Comparison of ENCODE assay signal across 10 mouse cellular contexts in the genomic region with DNA sequence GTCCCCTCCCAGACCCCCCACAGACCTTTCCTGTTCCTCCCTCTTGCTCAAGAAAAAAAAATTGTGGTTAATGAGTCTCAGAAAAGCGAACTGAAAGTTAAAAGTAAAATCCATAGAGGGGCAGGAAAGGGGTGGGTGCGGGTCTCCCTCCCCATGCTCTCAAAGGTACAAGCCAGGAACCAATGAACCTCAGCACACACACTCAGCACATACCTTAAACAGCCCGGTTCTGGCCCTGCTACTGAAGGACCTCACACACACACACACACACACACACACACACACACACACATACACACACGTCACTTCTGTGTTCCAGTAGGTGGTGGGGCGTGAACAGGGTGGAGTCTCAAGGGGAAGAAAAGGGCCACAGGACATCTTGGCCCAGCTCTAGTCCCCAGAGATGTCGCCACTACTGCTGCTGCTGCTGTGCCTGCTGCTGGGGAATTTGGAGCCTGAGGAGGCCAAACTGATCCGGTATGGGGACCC. TPM values are rescaled to one million over a fixed set of nuclear protein-coding genes. Genes with fewer than 3 reads are reported as not detected.
DNase-seq lines count a peak whose midpoint lies in the region; ATAC-seq lines count a peak whose summit lies in the region.
"Had no signal": no experiment of that assay in that cellular context is flagged by ENCODE, and none has a peak within 500 bp of the region (broad histone marks: within the 10 kb centered on the region; RNA-seq: fewer than 3 reads in every experiment).

A gene (plus strand): TSS at position 168 of the 489 bp plus-strand sequence.

- 41% methylated on average over 7 of the region's 7 CpGs for WGBS in kidney, embryonic 14.5 days

- H3K4me1 ChIP-seq in kidney, embryonic 14.5 days (ENCODE audit: control insufficient read depth, insufficient read depth, low read length) = no peaks in the 10 kb centered on the region

- H3K4me3 ChIP-seq in kidney, embryonic 14.5 days (ENCODE audit: low read length) = no peak within 1 kb of the TSS

- H3K36me3 ChIP-seq in kidney, embryonic 14.5 days (ENCODE audit: control insufficient read depth, insufficient read depth, low read length) = no peaks in the 10 kb centered on the region

- no peak within 1 kb of the TSS for H3K9ac ChIP-seq in kidney, embryonic 14.5 days (ENCODE audit: low read depth, low read length)

- H3K27me3 ChIP-seq in kidney, embryonic 14.5 days (ENCODE audit: control insufficient read depth, insufficient read depth, low read length) = no peaks in the 10 kb centered on the region

- no peaks in the 10 kb centered on the region for H3K9me3 ChIP-seq in kidney, embryonic 14.5 days (ENCODE audit: control insufficient read depth, low read length)

- H3K4me2 ChIP-seq in kidney, embryonic 14.5 days (replicated peaks; ENCODE audit: low read depth, low read length) = no peak within 1 kb of the TSS

- peak; percentile 72 for DNase-seq in kidney, adult 11 months
- peak; percentile 68 to 69 for DNase-seq in kidney, adult 8-10 months
- DNase-seq in lung, postnatal 14 days = peak; percentile 66
- peak; percentile 56 to 65 for DNase-seq in spleen, postnatal 14 days (ENCODE audit: low spot score in 2 of 2)
- DNase-seq in right cerebral cortex, postnatal 25 days = no peak
- DNase-seq in ovary, postnatal 36 days (ENCODE audit: low spot score) = no peak
- no peak for DNase-seq in right cerebral cortex, postnatal 36 days (ENCODE audit: low spot score in 2 of 2)
- DNase-seq: adrenal gland, postnatal 25 days had no signal

- H3K27ac ChIP-seq in kidney, embryonic 14.5 days (ENCODE audit: low read depth, low read length) = no peak within 1 kb of the TSS

- no peak for ATAC-seq in kidney, embryonic 14.5 days (ENCODE audit: low FRiP score, low TSS enrichment)
- ATAC-seq: forebrain, embryonic 14.5 days had no signal

RNA-seq across cellular contexts. Expression of the gene that starts here (rescaled TPM):
- polyA plus RNA-seq in kidney, embryonic 14.5 days (2014; fragmentation: Nextera tagmentation; extraction: Ambion mirVana) = 5.0 and 7.0 TPM in 2 replicates

Comparison
In these comparisons a context has a peak if more than half of its experiments do, and no peak if none do; other contexts are left out.
1. DNase-seq: peak in kidney, adult 11 months (single experiment), kidney, adult 8-10 months (2 of 2), lung, postnatal 14 days (single experiment) and spleen, postnatal 14 days (2 of 2); none in right cerebral cortex, postnatal 25 days (single experiment), ovary, postnatal 36 days (single experiment) and right cerebral cortex, postnatal 36 days (0 of 2).